Mouse (Mus musculus) C2C12 (cell line): Measurements from ENCODE around the gene Sdk1.

ENCODE experiments used
- CTCF ChIP-seq: IDR thresholded peaks from one replicate; pipeline ENCODE4 v1.5.1; 2011; ENCODE audit not compliant: control insufficient read depth, insufficient read depth, insufficient read length
- FOSL1 ChIP-seq: IDR thresholded peaks from one replicate; pipeline ENCODE4 v1.8.0; 2011; ENCODE audit warnings: mild to moderate bottlenecking, low read length; ENCODE audit not compliant: poor library complexity, insufficient read depth, severe bottlenecking
- MYOD1 ChIP-seq: IDR thresholded peaks from one replicate; pipeline ENCODE4 v1.6.1; 2011; ENCODE audit warnings: low read depth; ENCODE audit not compliant: control insufficient read depth, insufficient read length

GRCm38 (mm10) chr5:141979511-141979910, 738.2 kb downstream of the Sdk1 start:
- TF ChIP-seq CTCF: no peak
- no peak for TF ChIP-seq FOSL1
- no peak for TF ChIP-seq MYOD1
